Mouse (Mus musculus) Patski (cell line): ENCODE measurements around the gene Tspan17. TPM values are rescaled to one million over a fixed set of nuclear protein-coding genes. Genes with fewer than 3 reads are reported as not detected.

Experiments used
- ATAC-seq: fragments of 100-300 bp; one replicate; pipeline ENCODE4 v1.8.0; 2021
- CTCF ChIA-PET: fragments of 350-600 bp; sonication (Branson Sonifier 250); formaldehyde crosslinking; loops from one replicate; lab custom pipeline; 2022; ENCODE audit warnings: inconsistent platforms; lab: Charles Lee
- POLR2A ChIA-PET: fragments of 350-600 bp; sonication (Branson Sonifier 250); formaldehyde crosslinking; loops from one replicate; lab custom pipeline; 2022; ENCODE audit warnings: antibody characterized with exemption, inconsistent platforms; lab: Charles Lee
- DNase-seq: peaks from one replicate; pipeline ENCODE4 v3.0.0-alpha.2; 2011; ENCODE audit warnings: low read depth, low spot score
- H3K27me3 ChIP-seq: fragments of 371-371 bp; one replicate; pipeline ENCODE4 v1.5.1; 2021
- CTCF ChIP-seq: fragments of 100-300 bp; IDR thresholded peaks from one replicate; pipeline ENCODE4 v1.5.1; 2021
- in situ Hi-C: fragments of 300-500 bp; cut with MboI; formaldehyde crosslinking; loops from 3 replicates; pipeline ENCODE4 v1.11.1; 2018; ENCODE audit warnings: low pct_unique_long_range_greater_than_20kb, mixed read lengths
- polyA plus RNA-seq: library from polyadenylated mRNA; unstranded; gene quantifications from one replicate; pipeline ENCODE4 v1.2.3, GENCODE M21; 2021

The Tspan17 gene
- polyA plus RNA-seq, 1 experiment from 2014 or later, result 35.3 TPM

DNA sequence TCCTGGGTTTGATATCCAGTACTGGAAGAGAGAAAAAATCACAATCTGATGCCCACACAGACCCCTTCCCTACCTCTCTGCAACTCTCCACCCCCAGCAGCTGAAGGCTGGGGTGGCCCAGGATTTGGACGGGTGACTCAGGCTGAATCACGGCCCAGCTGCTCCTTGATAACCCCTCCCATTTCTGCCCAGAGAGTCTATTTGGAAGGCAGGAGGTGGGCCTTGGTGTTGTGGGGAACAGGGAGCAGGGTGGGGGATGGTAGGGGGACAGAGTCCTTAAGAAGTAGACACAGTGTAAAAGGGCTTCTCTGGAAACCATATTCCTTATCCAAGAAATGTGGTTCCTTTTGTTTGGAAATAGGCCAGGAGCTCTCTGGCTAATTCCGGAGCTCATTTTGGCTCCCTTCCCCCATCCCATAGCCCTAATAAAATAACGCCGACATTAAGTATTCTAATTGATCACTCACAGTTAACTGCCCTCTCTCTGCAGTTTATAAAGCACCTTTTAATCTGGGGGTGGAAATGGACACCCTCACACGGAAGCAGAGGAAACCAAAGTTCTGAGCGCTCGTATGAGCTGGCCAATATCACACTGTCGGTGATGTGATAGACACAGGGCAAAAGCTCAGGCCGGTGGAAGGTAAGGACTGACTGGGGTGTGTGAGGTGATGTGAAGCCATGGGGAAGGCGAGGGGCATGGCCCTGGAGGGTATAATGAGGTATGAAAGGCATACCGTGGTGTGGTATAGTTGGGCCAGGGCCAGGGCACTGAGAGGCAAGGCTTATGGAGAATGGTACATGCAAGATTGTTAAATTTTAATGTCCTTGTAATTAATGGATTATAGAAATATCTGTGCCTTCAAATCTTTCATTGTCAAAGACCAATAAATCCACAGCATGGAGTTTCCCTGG, 34.8 kb upstream of the Tspan17 start:
- ChIA-PET POLR2A (no interaction called here), CTCF (no interaction called here)
- no peak for TF ChIP-seq CTCF
- ATAC-seq (no peak), DNase-seq (no peak)
- H3K27me3 ChIP-seq, result peaks cover 12% of the 10 kb centered on the region
- in situ Hi-C loops, result no loop called here

DNA sequence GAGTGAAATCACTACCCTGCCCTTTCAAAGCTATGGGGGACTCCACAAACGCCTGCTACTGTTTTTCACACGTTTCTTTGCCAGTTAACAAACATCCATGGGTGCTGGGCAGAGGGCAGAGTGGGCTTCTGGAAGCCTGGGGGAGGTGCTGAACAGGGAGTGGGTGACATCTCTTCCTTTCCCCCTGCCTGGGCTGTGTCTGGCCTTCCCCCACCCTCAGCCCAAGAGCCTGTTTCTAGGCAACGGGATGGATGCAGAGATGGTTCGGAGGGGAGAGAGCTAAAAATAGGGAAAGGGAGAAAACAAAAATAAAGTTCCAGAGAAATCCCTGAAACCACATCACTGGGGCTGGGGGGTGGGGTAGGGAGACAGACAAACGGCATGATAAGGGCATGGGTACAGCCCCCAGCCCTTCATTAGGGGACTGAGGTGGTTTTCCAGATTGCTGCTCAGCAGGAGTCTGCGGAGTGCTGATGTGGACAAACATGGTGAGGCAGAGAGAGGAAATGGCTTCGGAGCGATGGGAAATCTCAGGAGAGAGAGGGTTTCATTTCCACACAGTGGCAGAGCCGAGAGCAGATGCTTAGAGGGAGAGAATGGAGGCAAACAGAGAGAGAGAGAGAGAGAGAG, 33.9 kb upstream of the Tspan17 start:
- POLR2A ChIA-PET, result interaction anchor here (1.5 kb wide), 1 partner anchor 10 kb away, joined by 3 read pairs; no protein-coding TSS in a partner anchor
- ATAC-seq (no peak), DNase-seq (no peak)
- in situ Hi-C loops, result no loop called here
- H3K27me3 ChIP-seq, result peaks cover 19% of the 10 kb centered on the region
- CTCF ChIA-PET, result no interaction called here
- TF ChIP-seq CTCF, result no peak

DNA sequence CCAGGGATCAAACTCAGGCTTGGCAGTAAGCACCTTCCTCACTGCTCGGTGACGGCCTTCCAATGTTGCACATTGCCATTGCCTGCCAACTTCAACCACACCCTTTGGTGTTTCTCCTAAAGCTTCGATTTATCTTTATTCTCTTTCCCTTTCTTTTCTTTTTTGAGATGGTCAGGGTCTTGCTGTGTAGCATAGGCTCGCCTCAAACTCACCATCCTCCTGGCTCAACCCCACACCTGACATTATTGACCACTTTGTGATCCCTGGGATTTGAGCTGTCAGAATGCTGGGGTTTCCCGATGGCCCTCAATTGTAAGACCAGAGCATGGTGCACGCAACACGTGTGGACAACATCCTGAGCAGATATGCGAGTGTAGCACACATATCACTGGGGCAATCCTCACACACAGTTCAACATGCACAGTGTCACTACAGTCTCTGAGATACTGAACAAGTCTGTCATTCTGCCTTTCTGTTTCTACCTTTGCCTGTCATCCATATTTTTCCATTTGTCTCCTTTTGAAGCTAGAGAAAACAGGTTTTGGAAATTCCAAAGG, 32.9 kb upstream of the Tspan17 start:
- ATAC-seq, result no peak
- TF ChIP-seq CTCF, result no peak
- DNase-seq, result no peak
- in situ Hi-C loops, result no loop called here
- POLR2A ChIA-PET, result interaction anchor here (1.5 kb wide), 1 partner anchor 9 kb away, joined by 3 read pairs; no protein-coding TSS in a partner anchor
- CTCF ChIA-PET, result no interaction called here
- peaks cover 19% of the 10 kb centered on the region for H3K27me3 ChIP-seq

DNA sequence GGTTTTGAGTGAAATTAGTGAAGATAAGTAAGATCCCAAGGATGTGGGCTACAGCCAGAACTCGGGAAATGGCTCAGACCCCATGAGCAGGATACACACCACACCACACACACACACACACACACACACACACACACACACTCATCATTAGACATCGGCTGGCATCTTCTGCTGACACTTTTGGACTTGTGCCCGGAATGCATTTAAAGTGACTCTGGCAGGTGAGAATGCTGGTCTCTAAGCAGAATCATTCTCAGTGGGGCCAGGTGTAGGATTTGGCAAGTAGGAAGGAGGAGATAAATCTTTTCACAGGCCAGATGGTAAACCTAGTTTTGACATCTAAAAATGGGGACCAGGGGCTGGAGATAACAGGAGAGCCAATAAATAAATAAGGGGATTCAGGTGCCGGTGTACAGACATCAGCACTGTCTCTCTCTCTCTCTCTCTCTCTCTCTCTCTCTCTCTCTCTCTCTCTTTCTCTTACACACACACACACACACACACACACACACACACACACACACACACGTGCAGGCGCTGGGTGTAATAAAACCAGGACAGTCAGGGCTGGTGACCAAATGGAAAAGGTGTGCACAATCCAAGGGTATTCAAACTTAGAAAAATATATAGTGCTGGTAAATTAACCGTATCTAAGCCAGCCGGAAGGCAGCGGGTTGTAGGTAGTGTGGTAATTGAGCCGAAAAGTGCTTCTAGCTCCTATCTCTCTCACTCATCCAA, 31.9 kb upstream of the Tspan17 start:
- ATAC-seq (no peak), DNase-seq (no peak)
- CTCF ChIA-PET, result no interaction called here
- POLR2A ChIA-PET, result interaction anchor here (0.6 kb wide), 1 partner anchor 140 kb away, joined by 4 read pairs; no protein-coding TSS in a partner anchor
- peaks cover 24% of the 10 kb centered on the region for H3K27me3 ChIP-seq
- in situ Hi-C loops, result no loop called here
- TF ChIP-seq CTCF, result no peak

DNA sequence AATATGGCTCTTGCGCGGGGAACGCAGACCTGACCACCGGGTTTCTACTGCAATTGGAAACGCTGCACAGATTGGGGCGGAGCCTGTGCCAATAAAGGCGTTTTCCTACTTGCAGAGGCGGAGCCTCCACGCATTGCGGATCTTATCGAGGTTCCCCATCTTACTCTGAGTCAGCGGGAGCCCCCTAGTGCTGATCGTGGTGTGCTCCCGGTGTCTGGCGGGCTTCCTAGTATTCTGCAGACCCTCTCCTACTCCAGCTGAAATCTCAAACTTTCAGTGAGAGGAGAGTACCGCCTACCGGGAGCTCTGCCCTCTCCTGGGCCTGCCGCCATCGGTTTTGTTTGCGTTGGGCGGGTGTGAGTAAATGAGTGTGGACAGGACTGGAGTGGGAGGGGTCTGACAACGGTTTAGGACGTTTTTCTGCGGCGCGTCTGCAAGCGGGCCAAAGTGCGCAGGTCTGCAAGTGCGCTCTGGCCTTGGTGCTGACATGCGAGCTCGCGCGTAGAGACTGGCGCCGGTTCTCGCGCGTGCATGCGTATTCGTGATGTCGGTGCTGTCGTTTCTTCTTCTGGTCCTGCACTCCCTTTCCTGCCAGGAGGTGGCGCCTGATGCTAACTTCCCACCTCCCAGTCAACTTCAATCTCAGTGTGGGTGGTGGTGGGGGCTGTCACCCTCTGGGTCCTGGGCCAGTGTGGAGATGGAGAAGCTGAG, 31.0 kb upstream of the Tspan17 start:
- in situ Hi-C loops, result no loop called here
- DNase-seq, result peak; percentile 10
- TF ChIP-seq CTCF, result no peak
- CTCF ChIA-PET, result no interaction called here
- H3K27me3 ChIP-seq, result peaks cover 19% of the 10 kb centered on the region
- peak; percentile 52 for ATAC-seq
- POLR2A ChIA-PET, result interaction anchor here (0.6 kb wide), 1 partner anchor 139 kb away, joined by 4 read pairs; no protein-coding TSS in a partner anchor

DNA sequence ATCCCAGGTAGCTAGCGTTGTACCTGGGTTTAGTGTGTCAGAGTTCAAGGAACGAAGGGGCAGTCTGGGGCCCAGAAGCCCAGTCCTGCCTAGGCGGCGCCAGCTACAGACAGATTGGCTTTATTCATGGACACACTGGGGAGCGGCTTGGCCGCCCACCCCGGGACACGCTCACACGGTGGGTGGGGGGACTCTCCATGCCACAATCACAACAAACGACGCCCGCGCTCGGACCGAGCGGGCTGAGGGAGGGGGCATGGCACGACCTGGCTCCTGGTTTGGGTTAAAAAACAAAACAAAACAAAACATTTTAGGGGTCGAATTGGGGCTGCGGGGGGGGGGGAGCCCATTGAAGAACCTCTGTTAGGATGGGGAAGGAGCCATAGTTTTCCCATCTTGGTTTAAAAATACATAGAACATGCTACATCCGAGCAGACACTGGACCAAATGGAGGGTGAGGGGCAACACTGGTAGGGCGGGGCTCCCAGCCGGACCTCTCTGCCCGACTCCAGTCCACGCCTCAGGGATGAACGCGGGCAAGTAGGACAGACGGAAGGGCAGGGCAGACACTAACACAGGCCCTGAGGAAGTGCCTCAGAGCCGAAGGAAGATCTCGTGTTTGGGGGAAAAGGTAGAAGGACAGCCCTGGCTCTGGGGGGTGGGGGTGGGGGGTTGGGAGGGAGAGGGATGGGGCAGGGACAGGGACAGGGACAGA, 30.3 kb upstream of the Tspan17 start:
- no peak for DNase-seq
- ChIA-PET CTCF (no interaction called here), POLR2A (no interaction called here)
- ATAC-seq, result no peak
- TF ChIP-seq CTCF, result no peak
- H3K27me3 ChIP-seq, result peaks cover 20% of the 10 kb centered on the region
- in situ Hi-C loops, result no loop called here

DNA sequence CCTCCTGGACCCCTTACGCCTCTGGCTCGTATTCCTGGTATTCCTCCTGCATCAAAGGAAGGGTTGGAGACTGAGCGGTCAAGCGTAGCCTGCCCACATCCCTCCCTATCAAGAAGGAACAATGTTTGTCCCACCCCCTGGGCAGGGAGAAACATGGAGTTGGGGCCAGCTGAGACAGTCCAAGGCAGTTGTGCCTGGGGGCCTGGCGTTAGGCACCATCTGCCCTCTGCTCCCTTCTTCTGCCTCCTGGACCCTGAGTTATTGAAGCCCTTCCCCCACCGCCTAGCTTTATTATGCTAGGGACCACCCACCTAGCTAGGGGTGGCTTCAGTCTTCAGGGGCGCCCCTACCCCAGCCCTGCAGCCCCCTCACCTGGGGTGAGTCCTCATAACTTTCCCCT, 29.7 kb upstream of the Tspan17 start:
- H3K27me3 ChIP-seq, result peaks cover 25% of the 10 kb centered on the region
- CTCF ChIA-PET, result no interaction called here
- DNase-seq, result no peak
- POLR2A ChIA-PET, result no interaction called here
- TF ChIP-seq CTCF, result no peak
- ATAC-seq, result no peak
- in situ Hi-C loops, result no loop called here

DNA sequence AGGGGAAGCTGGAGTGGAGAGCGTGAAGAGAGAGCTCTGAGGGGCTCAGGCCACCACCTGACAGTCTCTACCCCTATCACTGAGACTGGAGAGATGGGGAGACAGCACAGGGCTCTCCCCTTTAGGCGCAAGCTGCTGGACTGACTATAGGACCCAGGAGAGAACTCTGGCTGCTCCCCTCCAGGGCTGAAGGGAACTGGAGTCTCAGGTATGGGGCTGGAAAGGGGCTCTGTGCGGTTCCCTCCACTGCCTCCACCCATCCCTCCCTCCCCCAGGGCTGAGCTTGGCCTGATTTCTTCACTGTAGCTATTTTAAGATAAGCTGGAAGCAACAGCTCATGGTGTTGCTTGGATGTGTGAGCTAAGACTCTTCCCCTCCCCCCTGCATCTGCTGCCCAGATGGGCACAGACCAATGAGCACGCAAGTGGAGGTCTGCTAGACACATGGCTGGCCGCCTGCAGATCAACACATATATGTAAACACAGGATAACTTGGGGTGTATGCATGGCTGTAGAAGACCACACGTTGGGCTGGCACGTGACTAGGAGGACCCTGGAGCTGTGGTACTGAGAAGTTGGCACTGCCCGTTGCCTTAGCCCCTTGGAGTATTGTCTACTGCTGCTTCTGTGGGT, 28.9 kb upstream of the Tspan17 start:
- CTCF ChIA-PET, result no interaction called here
- POLR2A ChIA-PET, result no interaction called here
- in situ Hi-C loops, result no loop called here
- DNase-seq, result no peak
- TF ChIP-seq CTCF, result no peak
- no peak for ATAC-seq
- peaks cover 31% of the 10 kb centered on the region for H3K27me3 ChIP-seq

DNA sequence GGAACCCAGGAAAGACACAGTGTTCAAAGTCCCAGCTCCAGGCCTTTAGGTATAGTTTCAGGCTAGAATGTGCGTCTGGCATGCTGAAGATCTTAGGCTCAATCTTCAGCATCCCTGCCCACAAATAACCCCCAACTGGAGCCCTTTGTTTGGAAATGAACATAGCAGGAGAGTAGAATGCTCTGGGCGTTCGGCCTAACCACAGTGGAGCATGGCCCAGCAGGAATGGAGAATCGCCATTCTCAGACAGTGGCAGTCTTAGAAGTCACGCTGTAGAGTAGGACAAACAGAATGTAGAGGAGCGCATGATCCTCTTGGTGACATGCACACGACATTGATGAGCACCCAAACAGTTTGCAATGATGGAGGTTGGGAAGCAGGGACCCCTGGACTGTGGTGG, 28.3 kb upstream of the Tspan17 start:
- in situ Hi-C loops, result no loop called here
- peaks cover 37% of the 10 kb centered on the region for H3K27me3 ChIP-seq
- CTCF ChIA-PET, result no interaction called here
- ATAC-seq (no peak), DNase-seq (no peak)
- no peak for TF ChIP-seq CTCF
- POLR2A ChIA-PET, result no interaction called here
